Mouse (Mus musculus): ENCODE measurements around the gene Twnk.

The Twnk gene

GRCm38 (mm10) chr19:45048644-45049365 is 43.3 kb downstream of the Twnk start:
- no peak for DNase-seq (ENCODE audit: low read depth, low spot score)

- DNase-seq (ENCODE audit: low read depth, low spot score), result no peak
Observed at GRCm38 (mm10) chr19:45049523-45049922, 44.1 kb downstream of the Twnk start.

DNA sequence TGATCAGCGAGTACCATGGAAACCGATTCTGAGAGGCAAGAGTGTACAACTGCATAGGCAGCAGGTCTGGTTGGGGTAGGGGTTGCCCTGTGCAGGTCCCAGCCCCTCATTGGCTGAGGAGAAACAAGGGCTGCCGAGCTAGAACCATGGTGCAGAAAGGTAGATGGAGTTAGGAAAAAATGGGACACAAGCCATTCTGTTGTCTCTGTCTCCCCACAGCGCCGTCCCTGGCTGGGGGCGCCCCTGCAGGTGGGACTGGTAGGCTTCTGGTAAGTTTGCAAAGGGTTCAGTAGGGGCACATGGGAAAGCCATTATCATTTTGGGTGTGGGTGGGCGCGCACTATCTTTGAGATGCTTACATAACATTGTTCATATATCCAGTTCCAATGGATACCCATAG is 48.0 kb downstream of the Twnk start:
- no peak for DNase-seq (ENCODE audit: low read depth, low spot score)

DNA sequence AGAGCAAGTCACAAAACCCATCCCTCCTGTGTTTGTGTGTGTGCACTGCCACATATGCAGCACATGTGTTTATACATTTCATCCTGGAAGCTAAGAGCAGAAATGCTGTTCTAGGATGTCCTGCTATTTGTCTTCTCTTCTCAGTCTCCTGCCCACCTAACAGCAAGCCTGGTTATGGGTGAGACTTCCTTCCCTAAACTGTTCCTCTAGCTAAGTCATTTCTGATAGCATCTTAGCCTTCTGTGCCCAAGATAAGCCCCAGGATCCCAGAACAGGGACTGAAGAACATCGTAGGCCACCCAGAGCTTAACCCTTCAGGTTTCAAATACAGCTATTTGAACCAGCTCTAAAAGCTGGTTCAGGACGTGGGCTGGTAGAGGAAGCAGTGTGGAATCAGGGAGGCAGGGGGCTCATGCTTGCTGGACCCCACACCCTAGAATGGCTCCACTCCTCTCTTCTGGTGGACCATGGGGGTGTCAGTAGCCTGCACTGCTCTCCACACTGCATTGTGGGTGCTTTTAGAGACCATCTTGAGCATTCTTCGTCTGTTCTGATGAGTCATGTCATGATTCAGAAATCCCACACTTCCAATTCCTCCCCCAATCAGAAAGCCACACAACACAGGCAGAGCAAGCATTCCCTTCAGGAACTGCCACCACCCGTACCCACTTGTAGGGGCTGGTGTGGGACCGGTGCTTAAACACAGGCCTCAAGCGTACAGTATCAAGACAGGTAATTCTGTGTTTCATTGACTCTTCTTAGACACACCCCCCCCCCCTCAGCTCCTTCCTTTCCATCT is 49.6 kb downstream of the Twnk start:
- no peak for DNase-seq (ENCODE audit: low read depth, low spot score)

- DNase-seq (ENCODE audit: low read depth, low spot score), result no peak
Observed at GRCm38 (mm10) chr19:45056364-45056763, 50.9 kb downstream of the Twnk start.

GRCm38 (mm10) chr19:45056908-45057698 is 51.6 kb downstream of the Twnk start:
- DNase-seq (ENCODE audit: low read depth, low spot score), result no peak

DNA sequence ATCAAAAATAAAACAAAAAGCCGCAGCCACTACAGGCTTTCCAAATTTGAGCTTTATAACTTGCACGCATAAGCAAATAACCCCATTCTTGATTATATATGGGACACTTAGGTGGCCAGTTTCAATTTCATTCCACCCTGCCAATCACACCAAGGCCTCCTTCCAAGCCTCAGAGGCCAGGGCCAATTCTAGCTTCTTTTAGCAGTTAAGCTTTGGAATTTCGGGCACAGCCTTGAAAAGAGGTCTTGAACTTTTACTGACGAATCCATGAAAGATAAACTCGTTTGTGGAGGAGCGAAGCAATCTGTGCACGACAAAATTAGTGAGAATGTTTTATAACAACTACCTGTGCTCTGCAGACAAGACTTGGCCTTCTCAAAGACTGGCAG is 52.3 kb downstream of the Twnk start:
- DNase-seq (ENCODE audit: low read depth, low spot score), result no peak

DNA sequence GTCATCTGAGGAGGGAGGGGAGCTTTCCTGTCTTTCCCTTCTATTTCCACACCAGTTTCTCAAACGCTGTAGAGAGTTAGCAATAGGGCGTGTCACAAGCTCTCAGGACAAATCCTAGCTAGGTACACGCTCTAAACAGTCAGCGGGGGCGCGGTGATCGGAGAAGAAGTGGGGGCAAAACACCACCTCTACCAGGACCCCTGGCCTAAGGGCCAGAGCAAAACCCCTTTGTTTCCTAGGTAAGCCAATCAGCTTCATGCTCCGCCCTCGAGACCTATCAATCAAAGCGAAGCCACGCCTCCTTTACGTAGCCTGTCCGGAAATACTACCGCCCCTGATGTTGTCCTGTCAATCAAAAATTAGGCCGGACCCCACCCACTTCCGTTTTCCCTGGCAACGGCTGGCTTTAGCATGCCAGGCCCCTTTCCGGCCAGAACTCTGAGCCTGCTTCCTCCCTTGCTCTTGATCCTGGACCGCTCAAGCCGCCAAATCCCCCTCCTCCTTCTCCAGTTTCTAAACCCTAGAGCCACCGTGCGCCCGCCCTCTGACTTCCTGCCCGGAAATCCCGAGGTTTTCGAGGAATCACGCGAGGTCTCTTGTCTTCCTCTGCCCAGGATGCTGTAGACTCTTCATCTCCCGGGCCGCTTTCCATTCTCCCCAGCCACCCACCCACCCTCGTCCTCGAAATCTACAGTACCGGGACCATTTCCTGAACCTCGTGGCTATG is 52.8 kb downstream of the Twnk start:
- peak; percentile 93 for DNase-seq (ENCODE audit: low read depth, low spot score)

GRCm38 (mm10) chr19:45058841-45059240 is 53.4 kb downstream of the Twnk start:
- no peak for DNase-seq (ENCODE audit: low read depth, low spot score)

Data from retina, adult 2 months (tissue).